Mouse (Mus musculus) heart, embryonic 16.5 days (tissue): ENCODE measurements around the gene Eif4g2. TPM values are rescaled to one million over a fixed set of nuclear protein-coding genes. Genes with fewer than 3 reads are reported as not detected.

Experiments used
- polyA plus RNA-seq: library from polyadenylated mRNA; unstranded; fragments of >200 nt; fragmentation: Nextera tagmentation; extraction: Ambion mirVana; gene quantifications from 2 replicates; pipeline ENCODE4 v1.2.1, GENCODE M21; 2015

The Eif4g2 gene
- polyA plus RNA-seq, 1 experiment from 2014 or later: 627 TPM

Other genes with a start within 250 kb of the Eif4g2 start
- 30.7 and 32.8 TPM in 2 replicates for gene Rnf141, start 238.6 kb downstream of the Eif4g2 start, polyA plus RNA-seq
- 13.1 and 14.0 TPM in 2 replicates for gene Lyve1, start 219.8 kb downstream of the Eif4g2 start, polyA plus RNA-seq
- 3.2 and 5.5 TPM in 2 replicates for gene Mrvi1, start 100.6 kb downstream of the Eif4g2 start, polyA plus RNA-seq
- gene Ctr9, start 54.1 kb downstream of the Eif4g2 start, polyA plus RNA-seq: 38.6 and 40.3 TPM in 2 replicates